Comparison of ENCODE assay signal across 10 mouse cellular contexts in the genomic region with DNA sequence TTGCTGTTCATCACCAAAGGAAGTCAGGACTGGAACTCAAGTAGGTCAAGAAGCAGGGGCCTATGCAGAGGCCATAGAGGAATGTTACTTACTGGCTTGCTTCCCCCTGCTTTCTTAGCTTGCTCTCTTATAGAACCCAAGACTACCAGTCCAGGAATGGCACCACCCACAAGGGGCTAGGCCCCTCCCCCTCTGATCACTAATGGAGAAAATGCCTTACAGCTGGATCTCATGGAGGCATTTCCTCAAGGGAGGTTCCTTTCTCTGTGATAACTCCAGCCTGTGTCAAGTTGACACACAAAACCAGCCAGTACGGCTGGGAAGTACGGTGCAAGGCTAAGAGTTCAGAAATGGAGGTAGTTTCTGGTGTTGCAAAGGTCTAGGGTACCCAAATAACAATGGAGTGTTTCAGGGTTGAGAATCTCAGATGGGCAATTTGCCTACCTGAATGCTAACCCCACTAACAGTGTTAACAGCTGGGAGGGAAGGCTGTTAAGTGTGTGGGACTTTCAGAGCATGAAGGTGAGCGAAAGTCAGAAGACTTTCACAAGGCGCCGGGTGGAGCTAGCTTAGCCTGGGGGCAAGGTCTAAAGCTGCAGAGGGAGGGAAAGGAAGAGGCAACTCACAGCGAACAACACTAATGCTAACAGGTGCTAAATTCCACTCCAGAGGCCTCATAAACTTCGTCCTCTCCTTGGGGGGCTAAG. TPM values are rescaled to one million over a fixed set of nuclear protein-coding genes. Genes with fewer than 3 reads are reported as not detected.
A peak's percentile ranks its signal among the peaks of the same experiment; 100 is the strongest.
DNase-seq lines count a peak whose midpoint lies in the region; ATAC-seq and TF ChIP-seq lines count a peak whose summit lies in the region.
"Had no signal": no experiment of that assay in that cellular context is flagged by ENCODE, and none has a peak within 500 bp of the region (broad histone marks: within the 10 kb centered on the region; RNA-seq: fewer than 3 reads in every experiment).

No protein-coding gene starts in this region.

- WGBS in cerebellum, adult 2 months = 62% methylated on average over 7 of the region's 7 CpGs
- 66% methylated on average over 7 of the region's 7 CpGs for WGBS in lung, adult 2 months
- 26% methylated on average over 7 of the region's 7 CpGs for WGBS in small intestine, adult 2 months
- 15% methylated on average over 7 of the region's 7 CpGs for WGBS in hindbrain, embryonic 10.5 days
- 26% methylated on average over 7 of the region's 7 CpGs for WGBS in forebrain, embryonic 12.5 days

- H3K4me1 ChIP-seq in cerebellum, adult 2 months (ENCODE audit: control insufficient read depth, insufficient read depth, low read length) = peaks cover 23% of the 10 kb centered on the region
- H3K4me1 ChIP-seq in lung, adult 2 months (ENCODE audit: control insufficient read depth, insufficient read depth, low read length) = peaks cover 22% of the 10 kb centered on the region
- H3K4me1 ChIP-seq in small intestine, adult 2 months (ENCODE audit: control insufficient read depth, insufficient read depth, insufficient read length, low read length) = peaks cover 16% of the 10 kb centered on the region
- peaks cover 39% of the 10 kb centered on the region for H3K4me1 ChIP-seq in hindbrain, embryonic 10.5 days (replicated peaks)
- H3K4me1 ChIP-seq in forebrain, embryonic 12.5 days = peaks cover 36% of the 10 kb centered on the region

- DNase-seq in cerebellum, adult 2 months = peak in 1 of 2 experiments; percentile 26
- peak; percentile 48 for DNase-seq in lung, adult 2 months
- DNase-seq in lung, postnatal 36 days = no peak
- peak; percentile 88 to 95 for DNase-seq in kidney, adult 8-10 months
- DNase-seq in hindbrain, embryonic 10.5 days (ENCODE audit: low spot score) = no peak
- DNase-seq: midbrain, embryonic 14.5 days had no signal

- H3K4me3 ChIP-seq in cerebellum, adult 2 months (replicated peaks; ENCODE audit: insufficient read depth, low read depth, low read length) = no peak overlapping the region
- H3K4me3 ChIP-seq in lung, adult 2 months (replicated peaks; ENCODE audit: extremely low read depth, low read depth, low read length) = no peak overlapping the region
- no peak overlapping the region for H3K4me3 ChIP-seq in small intestine, adult 2 months (ENCODE audit: low read depth, low read length)
- H3K4me3 ChIP-seq in hindbrain, embryonic 10.5 days = no peak overlapping the region
- H3K4me3 ChIP-seq in forebrain, embryonic 12.5 days (replicated peaks) = no peak overlapping the region
- H3K4me3 ChIP-seq: liver, embryonic 15.5 days had no signal

- no peaks in the 10 kb centered on the region for H3K27me3 ChIP-seq in cerebellum, adult 2 months (ENCODE audit: control insufficient read depth, insufficient read depth, low read length)
- H3K27me3 ChIP-seq in small intestine, adult 2 months (ENCODE audit: control insufficient read depth, insufficient read depth, low read length) = no peaks in the 10 kb centered on the region
- peaks cover 79% of the 10 kb centered on the region for H3K27me3 ChIP-seq in hindbrain, embryonic 10.5 days (ENCODE audit: insufficient read depth, poor library complexity, severe bottlenecking)
- H3K27me3 ChIP-seq in forebrain, embryonic 12.5 days = peaks cover 63% of the 10 kb centered on the region

- TF ChIP-seq CTCF in cerebellum, adult 2 months (IDR thresholded peaks at IDR 0.05; ENCODE audit: borderline replicate concordance, insufficient read depth, low read depth, low read length) = no peak
- TF ChIP-seq CTCF in lung, adult 2 months (IDR thresholded peaks at IDR 0.05; ENCODE audit: insufficient read depth, low read length) = no peak
- no peak for TF ChIP-seq CTCF in small intestine, adult 2 months (IDR thresholded peaks at IDR 0.05; ENCODE audit: extremely low read depth, insufficient read length, insufficient replicate concordance, low read depth, low read length)

- H3K9me3 ChIP-seq in hindbrain, embryonic 10.5 days = no peaks in the 10 kb centered on the region
- no peaks in the 10 kb centered on the region for H3K9me3 ChIP-seq in forebrain, embryonic 12.5 days
- H3K9me3 ChIP-seq: liver, embryonic 15.5 days had no signal

- no peaks in the 10 kb centered on the region for H3K36me3 ChIP-seq in small intestine, adult 2 months (ENCODE audit: control insufficient read depth, insufficient read depth, low read length)
- H3K36me3 ChIP-seq in hindbrain, embryonic 10.5 days = no peaks in the 10 kb centered on the region
- H3K36me3 ChIP-seq in forebrain, embryonic 12.5 days (replicated peaks) = no peaks in the 10 kb centered on the region
- H3K36me3 ChIP-seq: liver, embryonic 15.5 days had no signal

- no peak for ATAC-seq in cerebellum, adult (ENCODE audit: insufficient number of reproducible peaks, low FRiP score, low TSS enrichment)
- ATAC-seq in forebrain, embryonic 12.5 days (ENCODE audit: low FRiP score) = no peak

- H3K4me2 ChIP-seq in forebrain, embryonic 12.5 days = no peak overlapping the region
- H3K4me2 ChIP-seq: liver, embryonic 15.5 days had no signal

- H3K27ac ChIP-seq in cerebellum, adult 2 months (ENCODE audit: insufficient read depth, low read length) = peak overlapping the region; percentile 98
- peak overlapping the region; percentile 100 for H3K27ac ChIP-seq in small intestine, adult 2 months (ENCODE audit: insufficient read depth, low read depth, low read length)
- no peak overlapping the region for H3K27ac ChIP-seq in hindbrain, embryonic 10.5 days
- no peak overlapping the region for H3K27ac ChIP-seq in forebrain, embryonic 12.5 days
- H3K27ac ChIP-seq: liver, embryonic 15.5 days had no signal

- no peak overlapping the region for H3K9ac ChIP-seq in forebrain, embryonic 12.5 days
- H3K9ac ChIP-seq: liver, embryonic 15.5 days had no signal

- no peak for TF ChIP-seq POLR2A in cerebellum, adult 2 months (IDR thresholded peaks at IDR 0.05; ENCODE audit: borderline replicate concordance, insufficient read depth, low read length)
- TF ChIP-seq POLR2A in lung, adult 2 months (IDR thresholded peaks at IDR 0.05; ENCODE audit: borderline replicate concordance, extremely low read depth, low read depth, low read length) = no peak
- TF ChIP-seq POLR2A in small intestine, adult 2 months (IDR thresholded peaks at IDR 0.05; ENCODE audit: low read depth, low read length) = no peak; the same call in 1 of the 2 replicates

RNA-seq across cellular contexts. Expression of gene Klf9, which starts 8.2 kb away (rescaled TPM):
- polyA plus RNA-seq in cerebellum, adult 2 months (2012; rRNA removed) = 93.5 and 97.3 TPM in 2 replicates
- polyA plus RNA-seq in lung, adult 2 months (2012; rRNA removed) = 46.9 and 97.8 TPM in 2 replicates
- 9.6 and 16.2 TPM in 2 replicates for polyA plus RNA-seq in small intestine, adult 2 months (2012; rRNA removed)
- polyA plus RNA-seq in hindbrain, embryonic 10.5 days (2016; fragmentation: Nextera tagmentation; extraction: Ambion mirVana) = 1.1 and 1.2 TPM in 2 replicates
- polyA plus RNA-seq in forebrain, embryonic 12.5 days (2016; fragmentation: Nextera tagmentation; extraction: Ambion mirVana) = 1.2 and 1.4 TPM in 2 replicates

Comparison
In these comparisons a context has a peak if more than half of its experiments do, and no peak if none do; other contexts are left out.
1. DNase-seq: peak in lung, adult 2 months (single experiment) and kidney, adult 8-10 months (2 of 2); none in lung, postnatal 36 days (single experiment) and hindbrain, embryonic 10.5 days (single experiment).
2. H3K27ac ChIP-seq: peak in cerebellum, adult 2 months (single experiment) and small intestine, adult 2 months (single experiment); none in hindbrain, embryonic 10.5 days (single experiment) and forebrain, embryonic 12.5 days (single experiment).